Mouse (Mus musculus) hindbrain, embryonic 14.5 days (tissue): Measurements from ENCODE around the gene Dph1. TPM values are rescaled to one million over a fixed set of nuclear protein-coding genes. Genes with fewer than 3 reads are reported as not detected.
A peak's percentile ranks its signal among the peaks of the same experiment; 100 is the strongest.
"Not testable (repeated sequence)": the region's sequence is repeated elsewhere in the genome, so short reads cannot be mapped to it uniquely, and the experiment has no call there.

Experiments
- ATAC-seq: fragments of 200-750 bp; cut with Nextera tagmentation; 2 replicates; pipeline ENCODE4 v1.8.0; 2017; ENCODE audit warnings: moderate number of reproducible peaks, mild to moderate bottlenecking, moderate TSS enrichment, moderate library complexity; ENCODE audit not compliant: low FRiP score
- DNase-seq: peaks from one replicate; pipeline ENCODE4 v3.0.0-alpha.2; 2015; ENCODE audit warnings: low spot score
- H3K27ac ChIP-seq: fragments of 300-500 bp; sonication (generic); 2 replicates; pipeline ENCODE4 v1.5.1; 2014; ENCODE audit warnings: mild to moderate bottlenecking, moderate library complexity
- H3K27me3 ChIP-seq: fragments of 300-500 bp; sonication (generic); 2 replicates; pipeline ENCODE4 v1.6.1; 2014; ENCODE audit warnings: mild to moderate bottlenecking, low read length, mixed read lengths; ENCODE audit not compliant: control insufficient read depth, insufficient read depth
- H3K36me3 ChIP-seq: fragments of 300-500 bp; sonication (generic); replicated peaks from 2 replicates; pipeline ENCODE4 v1.6.1; 2014; ENCODE audit not compliant: control insufficient read depth, insufficient read depth
- H3K4me1 ChIP-seq: fragments of 300-500 bp; sonication (generic); replicated peaks from 2 replicates; pipeline ENCODE4 v1.6.1; 2014; ENCODE audit warnings: antibody characterized with exemption, low read length, mixed read lengths; ENCODE audit not compliant: control insufficient read depth, insufficient read depth
- H3K4me2 ChIP-seq: fragments of 300-500 bp; sonication (generic); replicated peaks from 2 replicates; pipeline ENCODE4 v1.6.1; 2014; ENCODE audit warnings: mild to moderate bottlenecking, moderate library complexity
- H3K4me3 ChIP-seq: fragments of 300-500 bp; sonication (generic); replicated peaks from 2 replicates; pipeline ENCODE4 v1.5.1; 2014; ENCODE audit warnings: mild to moderate bottlenecking, low read length
- H3K9ac ChIP-seq: fragments of 300-500 bp; sonication (generic); 2 replicates; pipeline ENCODE4 v1.6.1; 2014
- H3K9me3 ChIP-seq: fragments of 300-500 bp; sonication (generic); 2 replicates; pipeline ENCODE4 v1.6.1; 2016; ENCODE audit warnings: low read length; ENCODE audit not compliant: control insufficient read depth
- WGBS: fragments of 180-500 bp; shearing (Covaris S2); extraction: QIAGEN DNeasy Blood & Tissue Kit; methylation state at CpG from one replicate; pipeline ENCODE4 v1.1.7; 2014; 5-methylcytosine and 5-hydroxymethylcytosine counted together
- polyA plus RNA-seq: library from polyadenylated mRNA; unstranded; fragments of >200 nt; fragmentation: Nextera tagmentation; extraction: Ambion mirVana; gene quantifications from 2 replicates; pipeline ENCODE4 v1.2.1, GENCODE M21; 2014

Dph1 gene
- polyA plus RNA-seq, 1 experiment from 2014 or later: 13.6 TPM

GRCm38 (mm10) chr11:75184573-75184972 lies 6.5 kb downstream of the Dph1 start:
- ATAC-seq (no peak), DNase-seq (no peak)
- Histone ChIP-seq H3K4me2 (no peak overlapping the region), H3K9me3 (no peaks in the 10 kb centered on the region), H3K9ac (peak overlapping the region; percentile 20; the same call in 1 of the 2 replicates), H3K4me1 (peaks cover 17% of the 10 kb centered on the region), H3K36me3 (peaks cover 23% of the 10 kb centered on the region; the same call in 1 of the 2 replicates), H3K27me3 (no peaks in the 10 kb centered on the region), H3K27ac (peak overlapping the region; percentile 43), H3K4me3 (no peak overlapping the region)
- WGBS: 95% methylated on average over 5 of the region's 5 CpGs

- H3K9me3 ChIP-seq: no peaks in the 10 kb centered on the region
- H3K36me3 ChIP-seq: peaks cover 23% of the 10 kb centered on the region; the same call in 1 of the 2 replicates
- no peak overlapping the region for H3K4me2 ChIP-seq
- H3K4me3 ChIP-seq: no peak overlapping the region
- ATAC-seq (no peak), DNase-seq (no peak)
- 78% methylated on average over 2 of the region's 2 CpGs for WGBS
- H3K27me3 ChIP-seq: no peaks in the 10 kb centered on the region
- H3K27ac ChIP-seq: no peak overlapping the region
- H3K4me1 ChIP-seq: peaks cover 13% of the 10 kb centered on the region; the same call in 1 of the 2 replicates
- 0 out of 2 replicates have a peak overlapping the region, but pooled peaks have one; percentile 20 for H3K9ac ChIP-seq
These were observed 7.0 kb downstream of the Dph1 start for GRCm38 (mm10) chr11:75183917-75184570.

- ATAC-seq (peak; percentile 95), DNase-seq (peak; percentile 88)
- Histone ChIP-seq H3K27ac (peak within 1 kb of the TSS; percentile 83), H3K4me3 (peak within 1 kb of the TSS; percentile 70), H3K27me3 (no peaks in the 10 kb centered on the region), H3K4me1 (peaks cover 13% of the 10 kb centered on the region), H3K4me2 (peak within 1 kb of the TSS; percentile 98), H3K9ac (peak within 1 kb of the TSS; percentile 81), H3K9me3 (no peaks in the 10 kb centered on the region), H3K36me3 (peaks cover 35% of the 10 kb centered on the region)
- under 1% methylated on average over 33 of the region's 33 CpGs for WGBS
These were observed 12.3 kb downstream of the Dph1 start, which contains the start of gene Ovca2 for GRCm38 (mm10) chr11:75178672-75179208. Ovca2 (minus strand) TSS chr11:75178835.

GRCm38 (mm10) chr11:75178011-75178410 lies 13.0 kb downstream of the Dph1 start:
- 0 out of 2 replicates have a peak, but pooled peaks cover 3% of the 10 kb centered on the region for H3K27me3 ChIP-seq
- H3K4me1 ChIP-seq: peaks cover 13% of the 10 kb centered on the region
- no peak for DNase-seq
- no peak for ATAC-seq
- H3K9ac ChIP-seq: peak overlapping the region; percentile 81
- WGBS: 57% methylated on average over 12 of the region's 12 CpGs
- H3K9me3 ChIP-seq: no peaks in the 10 kb centered on the region
- peak overlapping the region; percentile 98 for H3K4me2 ChIP-seq
- H3K4me3 ChIP-seq: peak overlapping the region; percentile 70
- H3K27ac ChIP-seq: peak overlapping the region; percentile 83
- peaks cover 28% of the 10 kb centered on the region for H3K36me3 ChIP-seq

GRCm38 (mm10) chr11:75174574-75174973 lies 16.5 kb downstream of the Dph1 start:
- DNase-seq, H3K4me3 ChIP-seq, H3K9me3 ChIP-seq, H3K27ac ChIP-seq, ATAC-seq, H3K9ac ChIP-seq: not testable (repeated sequence)
- peaks cover 20% of the 10 kb centered on the region for H3K27me3 ChIP-seq
- peaks cover 23% of the 10 kb centered on the region for H3K4me1 ChIP-seq
- 72% methylated on average over 6 of the region's 6 CpGs for WGBS
- peaks cover 16% of the 10 kb centered on the region for H3K36me3 ChIP-seq
- peak overlapping the region; percentile 91; the same call in 1 of the 2 replicates for H3K4me2 ChIP-seq

- Histone ChIP-seq H3K36me3 (peaks cover 16% of the 10 kb centered on the region), H3K9me3 (no peaks in the 10 kb centered on the region), H3K27me3 (peaks cover 28% of the 10 kb centered on the region), H3K27ac (peak overlapping the region; percentile 89), H3K4me1 (peaks cover 29% of the 10 kb centered on the region), H3K4me2 (peak overlapping the region; percentile 91), H3K4me3 (peak overlapping the region; percentile 79), H3K9ac (peak overlapping the region; percentile 69)
- 2% methylated on average over 15 of the region's 15 CpGs for WGBS
- DNase-seq: no peak
- ATAC-seq: no peak
These were observed 17.3 kb downstream of the Dph1 start for GRCm38 (mm10) chr11:75173799-75174165.

- Histone ChIP-seq H3K27me3 (peaks cover 33% of the 10 kb centered on the region), H3K27ac (peak overlapping the region; percentile 89), H3K9ac (peak overlapping the region; percentile 69), H3K9me3 (no peaks in the 10 kb centered on the region), H3K36me3 (peaks cover 16% of the 10 kb centered on the region), H3K4me3 (peak overlapping the region; percentile 79), H3K4me1 (peaks cover 34% of the 10 kb centered on the region), H3K4me2 (peak overlapping the region; percentile 91)
- under 1% methylated on average over 61 of the region's 71 CpGs for WGBS
- DNase-seq (peak; percentile 87), ATAC-seq (peak; percentile 61)
These were observed 17.8 kb downstream of the Dph1 start for GRCm38 (mm10) chr11:75173095-75173798.

- peaks cover 11% of the 10 kb centered on the region for H3K36me3 ChIP-seq
- H3K27ac ChIP-seq: peak overlapping the region; percentile 32; the same call in 1 of the 2 replicates
- H3K4me2 ChIP-seq: peak overlapping the region; percentile 91
- H3K27me3 ChIP-seq: peaks cover 42% of the 10 kb centered on the region
- H3K4me3 ChIP-seq: peak overlapping the region; percentile 79
- H3K9me3 ChIP-seq: no peaks in the 10 kb centered on the region
- peak overlapping the region; percentile 69 for H3K9ac ChIP-seq
- 0 out of 2 replicates have a peak, but pooled peaks have one; percentile 9 for ATAC-seq
- peak; percentile 72 for DNase-seq
- peaks cover 32% of the 10 kb centered on the region for H3K4me1 ChIP-seq
- under 1% methylated on average over 74 of the region's 75 CpGs for WGBS
These were observed 18.6 kb downstream of the Dph1 start for GRCm38 (mm10) chr11:75172151-75173094.
